Mouse (Mus musculus): ENCODE data around the gene Fam71d. TPM values are rescaled to one million over a fixed set of nuclear protein-coding genes. Genes with fewer than 3 reads are reported as not detected.

Gene Fam71d
- 0.29 TPM for polyA plus RNA-seq (2014; fragmentation: Illumina TruSeq; extraction: RNeasy Lipid Tissue Mini Kit (QIAGEN cat#74804))

GRCm38 (mm10) chr12:78691325-78691724, at the start of gene Fam71d:
Fam71d (plus strand) TSS chr12:78691535.

GRCm38 (mm10) chr12:78748557-78749377, 57.4 kb downstream of the Fam71d start, which contains the start of gene Mpp5:
Mpp5 (plus strand) TSS chr12:78748907.

Other genes with a start within 250 kb of the Fam71d start
- 94.5 TPM for gene Mpp5, start 57.4 kb downstream of the Fam71d start, polyA plus RNA-seq (2014; fragmentation: Illumina TruSeq; extraction: RNeasy Lipid Tissue Mini Kit (QIAGEN cat#74804))
- gene Atp6v1d, start 170.1 kb downstream of the Fam71d start, polyA plus RNA-seq (2014; fragmentation: Illumina TruSeq; extraction: RNeasy Lipid Tissue Mini Kit (QIAGEN cat#74804)): 87.8 TPM
- gene Eif2s1, start 170.3 kb downstream of the Fam71d start, polyA plus RNA-seq (2014; fragmentation: Illumina TruSeq; extraction: RNeasy Lipid Tissue Mini Kit (QIAGEN cat#74804)): 178 TPM
- gene Plek2, start 215.4 kb downstream of the Fam71d start, polyA plus RNA-seq (2014; fragmentation: Illumina TruSeq; extraction: RNeasy Lipid Tissue Mini Kit (QIAGEN cat#74804)): 1.5 TPM

Data from ovary, adult 10 weeks (tissue).